28 mouse cellular contexts compared by ENCODE assay signal in genomic region chr7:65747990-65748955, GRCm38 (mm10). TPM values are rescaled to one million over a fixed set of nuclear protein-coding genes. Genes with fewer than 3 reads are reported as not detected.
A peak's percentile ranks its signal among the peaks of the same experiment; 100 is the strongest.
DNase-seq lines count a peak whose midpoint lies in the region; ATAC-seq and TF ChIP-seq lines count a peak whose summit lies in the region.
"Had no signal": no experiment of that assay in that cellular context is flagged by ENCODE, and none has a peak within 500 bp of the region (broad histone marks: within the 10 kb centered on the region; RNA-seq: fewer than 3 reads in every experiment).

No protein-coding gene starts in this region.

- H3K4me3 ChIP-seq in forebrain, embryonic 14.5 days (ENCODE audit: low read depth, low read length), result no peak overlapping the region
- no peak overlapping the region for H3K4me3 ChIP-seq in forebrain, embryonic 16.5 days (replicated peaks; ENCODE audit: low read length)
- H3K4me3 ChIP-seq in hindbrain, postnatal 0 days (ENCODE audit: low read length), result no peak overlapping the region
- no peak overlapping the region for H3K4me3 ChIP-seq in hindbrain, embryonic 14.5 days (replicated peaks; ENCODE audit: low read length)
- no peak overlapping the region for H3K4me3 ChIP-seq in lung, postnatal 0 days (ENCODE audit: low read depth, low read length)
- H3K4me3 ChIP-seq: forebrain, embryonic 15.5 days; heart, embryonic 10.5 days; heart, embryonic 15.5 days; hindbrain, embryonic 12.5 days; intestine, embryonic 15.5 days; limb, embryonic 10.5 days; limb, embryonic 15.5 days; liver, embryonic 13.5 days; neural tube, embryonic 15.5 days had no signal

- WGBS in forebrain, embryonic 14.5 days, result 82% methylated on average over 11 of the region's 11 CpGs
- 82% methylated on average over 11 of the region's 11 CpGs for WGBS in forebrain, embryonic 16.5 days
- WGBS in hindbrain, postnatal 0 days, result 46% methylated on average over 11 of the region's 11 CpGs
- 65% methylated on average over 11 of the region's 11 CpGs for WGBS in hindbrain, embryonic 14.5 days
- 75% methylated on average over 11 of the region's 11 CpGs for WGBS in lung, postnatal 0 days

- H3K9ac ChIP-seq in forebrain, embryonic 14.5 days (ENCODE audit: low read length), result no peak overlapping the region
- no peak overlapping the region for H3K9ac ChIP-seq in forebrain, embryonic 16.5 days (replicated peaks; ENCODE audit: low read depth, low read length)
- no peak overlapping the region for H3K9ac ChIP-seq in hindbrain, postnatal 0 days (replicated peaks; ENCODE audit: low read length)
- no peak overlapping the region for H3K9ac ChIP-seq in hindbrain, embryonic 14.5 days
- H3K9ac ChIP-seq in lung, postnatal 0 days (replicated peaks; ENCODE audit: low read depth), result no peak overlapping the region
- H3K9ac ChIP-seq: forebrain, embryonic 15.5 days; heart, embryonic 15.5 days; hindbrain, embryonic 12.5 days; intestine, embryonic 15.5 days; limb, embryonic 15.5 days; liver, embryonic 13.5 days; neural tube, embryonic 15.5 days had no signal

- H3K9me3 ChIP-seq in forebrain, embryonic 14.5 days (replicated peaks; ENCODE audit: control insufficient read depth, low read length), result no peaks in the 10 kb centered on the region
- no peaks in the 10 kb centered on the region for H3K9me3 ChIP-seq in forebrain, embryonic 16.5 days (ENCODE audit: control insufficient read depth, low read length)
- no peaks in the 10 kb centered on the region for H3K9me3 ChIP-seq in hindbrain, postnatal 0 days (ENCODE audit: low read length)
- H3K9me3 ChIP-seq in hindbrain, embryonic 14.5 days (ENCODE audit: control insufficient read depth, low read length), result no peaks in the 10 kb centered on the region
- H3K9me3 ChIP-seq in lung, postnatal 0 days (ENCODE audit: low read length), result no peaks in the 10 kb centered on the region
- H3K9me3 ChIP-seq: forebrain, embryonic 15.5 days; heart, embryonic 15.5 days; intestine, embryonic 15.5 days; limb, embryonic 10.5 days; limb, embryonic 15.5 days; liver, embryonic 13.5 days; neural tube, embryonic 15.5 days had no signal

- peak; percentile 23 for DNase-seq in forebrain, embryonic 14.5 days (ENCODE audit: low spot score)
- DNase-seq in hindbrain, postnatal 0 days (ENCODE audit: low spot score), result peak; percentile 59
- no peak for DNase-seq in hindbrain, embryonic 14.5 days (ENCODE audit: low spot score)
- DNase-seq in lung, postnatal 0 days (ENCODE audit: low spot score), result peak; percentile 51
- DNase-seq in lung, postnatal 10 days, result no peak
- DNase-seq in lung, postnatal 36 days, result peak; percentile 16
- no peak for DNase-seq in kidney, postnatal 25 days
- DNase-seq: adrenal gland, postnatal 14 days; cerebellum, adult 18-20 months; cerebellum, postnatal 36 days; gastrocnemius, postnatal 10 days; kidney, adult 2 months; kidney, postnatal 4 days; liver, embryonic 13.5 days; right cerebral cortex, postnatal 25 days; spleen, adult 18-20 months; thymus, adult 18-20 months; thymus, postnatal 25 days had no signal

- ATAC-seq in forebrain, embryonic 14.5 days, result no peak
- no peak for ATAC-seq in forebrain, embryonic 16.5 days
- peak; percentile 63 for ATAC-seq in hindbrain, postnatal 0 days
- no peak for ATAC-seq in hindbrain, embryonic 14.5 days (ENCODE audit: low FRiP score)
- ATAC-seq in lung, postnatal 0 days, result 0 out of 2 replicates have a peak, but pooled peaks have one; percentile 32
- ATAC-seq: forebrain, embryonic 15.5 days; intestine, embryonic 15.5 days had no signal

- no peak for TF ChIP-seq CTCF in hindbrain, postnatal 0 days (IDR thresholded peaks at IDR 0.05; ENCODE audit: low read depth)
- no peak for TF ChIP-seq CTCF in lung, postnatal 0 days (IDR thresholded peaks at IDR 0.05)

- no peak for TF ChIP-seq EP300 in lung, postnatal 0 days (IDR thresholded peaks at IDR 0.05)

- H3K4me1 ChIP-seq in forebrain, embryonic 14.5 days (ENCODE audit: control insufficient read depth, insufficient read depth, low read length), result no peaks in the 10 kb centered on the region
- H3K4me1 ChIP-seq in forebrain, embryonic 16.5 days (replicated peaks; ENCODE audit: control insufficient read depth, insufficient read depth, low read length), result no peaks in the 10 kb centered on the region
- peaks cover 4% of the 10 kb centered on the region; the same call in 1 of the 2 replicates for H3K4me1 ChIP-seq in hindbrain, postnatal 0 days (ENCODE audit: insufficient read depth, low read length)
- H3K4me1 ChIP-seq in hindbrain, embryonic 14.5 days (replicated peaks; ENCODE audit: control insufficient read depth, insufficient read depth, low read length), result no peaks in the 10 kb centered on the region; the same call in 1 of the 2 replicates
- no peaks in the 10 kb centered on the region for H3K4me1 ChIP-seq in lung, postnatal 0 days (ENCODE audit: insufficient read depth, low read depth, low read length)
- H3K4me1 ChIP-seq: forebrain, embryonic 15.5 days; heart, embryonic 10.5 days; heart, embryonic 15.5 days; hindbrain, embryonic 12.5 days; intestine, embryonic 15.5 days; limb, embryonic 10.5 days; limb, embryonic 15.5 days; liver, embryonic 13.5 days; neural tube, embryonic 15.5 days had no signal

- no peak overlapping the region for H3K27ac ChIP-seq in forebrain, embryonic 14.5 days (ENCODE audit: low read depth, low read length)
- H3K27ac ChIP-seq in forebrain, embryonic 16.5 days (ENCODE audit: low read length), result no peak overlapping the region
- H3K27ac ChIP-seq in hindbrain, postnatal 0 days, result peak overlapping the region; percentile 59
- no peak overlapping the region for H3K27ac ChIP-seq in hindbrain, embryonic 14.5 days
- no peak overlapping the region for H3K27ac ChIP-seq in lung, postnatal 0 days (ENCODE audit: low read length)
- H3K27ac ChIP-seq: forebrain, embryonic 15.5 days; heart, embryonic 10.5 days; heart, embryonic 15.5 days; hindbrain, embryonic 12.5 days; intestine, embryonic 15.5 days; limb, embryonic 10.5 days; limb, embryonic 15.5 days; liver, embryonic 13.5 days; neural tube, embryonic 15.5 days had no signal

- H3K4me2 ChIP-seq in forebrain, embryonic 14.5 days (ENCODE audit: low read length), result no peak overlapping the region
- H3K4me2 ChIP-seq in forebrain, embryonic 16.5 days (ENCODE audit: low read length), result no peak overlapping the region
- no peak overlapping the region for H3K4me2 ChIP-seq in hindbrain, postnatal 0 days (ENCODE audit: low read depth, low read length)
- H3K4me2 ChIP-seq in hindbrain, embryonic 14.5 days (replicated peaks), result no peak overlapping the region
- H3K4me2 ChIP-seq in lung, postnatal 0 days (replicated peaks; ENCODE audit: low read depth, low read length), result no peak overlapping the region
- H3K4me2 ChIP-seq: forebrain, embryonic 15.5 days; heart, embryonic 15.5 days; hindbrain, embryonic 12.5 days; intestine, embryonic 15.5 days; limb, embryonic 15.5 days; liver, embryonic 13.5 days; midbrain, embryonic 11.5 days; neural tube, embryonic 15.5 days had no signal

- H3K27me3 ChIP-seq in forebrain, embryonic 14.5 days (replicated peaks; ENCODE audit: control insufficient read depth, insufficient read depth, low read length), result no peaks in the 10 kb centered on the region
- H3K27me3 ChIP-seq in forebrain, embryonic 16.5 days (replicated peaks; ENCODE audit: control insufficient read depth, insufficient read depth, low read length), result no peaks in the 10 kb centered on the region
- H3K27me3 ChIP-seq in hindbrain, postnatal 0 days (ENCODE audit: insufficient read depth, low read length), result no peaks in the 10 kb centered on the region
- H3K27me3 ChIP-seq in hindbrain, embryonic 14.5 days (ENCODE audit: control insufficient read depth, insufficient read depth, low read length), result no peaks in the 10 kb centered on the region
- H3K27me3 ChIP-seq in lung, postnatal 0 days (replicated peaks; ENCODE audit: insufficient read depth, low read length), result no peaks in the 10 kb centered on the region
- H3K27me3 ChIP-seq: forebrain, embryonic 15.5 days; heart, embryonic 15.5 days; hindbrain, embryonic 12.5 days; intestine, embryonic 15.5 days; limb, embryonic 15.5 days; liver, embryonic 13.5 days; neural tube, embryonic 15.5 days had no signal

- H3K36me3 ChIP-seq in forebrain, embryonic 14.5 days (ENCODE audit: control insufficient read depth, insufficient read depth, low read length), result no peaks in the 10 kb centered on the region
- no peaks in the 10 kb centered on the region for H3K36me3 ChIP-seq in forebrain, embryonic 16.5 days (ENCODE audit: control insufficient read depth, insufficient read depth)
- no peaks in the 10 kb centered on the region for H3K36me3 ChIP-seq in hindbrain, postnatal 0 days (ENCODE audit: insufficient read depth, low read length)
- H3K36me3 ChIP-seq in hindbrain, embryonic 14.5 days (replicated peaks; ENCODE audit: control insufficient read depth, insufficient read depth), result no peaks in the 10 kb centered on the region
- H3K36me3 ChIP-seq in lung, postnatal 0 days (ENCODE audit: insufficient read depth, low read length), result no peaks in the 10 kb centered on the region
- H3K36me3 ChIP-seq: forebrain, embryonic 15.5 days; heart, embryonic 10.5 days; heart, embryonic 15.5 days; hindbrain, embryonic 12.5 days; intestine, embryonic 15.5 days; limb, embryonic 10.5 days; limb, embryonic 15.5 days; liver, embryonic 13.5 days; neural tube, embryonic 15.5 days had no signal

RNA-seq across cellular contexts. Expression of gene Tm2d3, which starts 57.3 kb away (rescaled TPM):
- polyA plus RNA-seq in forebrain, embryonic 14.5 days (2014; fragmentation: Nextera tagmentation; extraction: Ambion mirVana), result 96.9 and 109 TPM in 2 replicates
- 80.9 and 86.9 TPM in 2 replicates for polyA plus RNA-seq in forebrain, embryonic 16.5 days (2015; fragmentation: Nextera tagmentation; extraction: Ambion mirVana)
- 69.0 and 84.4 TPM in 2 replicates for total RNA-seq in hindbrain, postnatal 0 days (2014; rRNA removed)
- 99.9 and 110 TPM in 2 replicates for polyA plus RNA-seq in hindbrain, postnatal 0 days (2015; fragmentation: Nextera tagmentation; extraction: Ambion mirVana)
- 85.5 and 94.0 TPM in 2 replicates for polyA plus RNA-seq in hindbrain, embryonic 14.5 days (2014; fragmentation: Nextera tagmentation; extraction: Ambion mirVana)
- polyA plus RNA-seq in lung, postnatal 0 days (2015; fragmentation: Nextera tagmentation; extraction: Ambion mirVana), result 65.4 and 69.8 TPM in 2 replicates

Comparison
In these comparisons a context has a peak if more than half of its experiments do, and no peak if none do; other contexts are left out.
1. ATAC-seq: peak in hindbrain, postnatal 0 days (single experiment) and lung, postnatal 0 days (single experiment); none in forebrain, embryonic 14.5 days (single experiment), forebrain, embryonic 16.5 days (single experiment) and hindbrain, embryonic 14.5 days (single experiment).
2. DNase-seq: peak in forebrain, embryonic 14.5 days (single experiment), hindbrain, postnatal 0 days (single experiment), lung, postnatal 0 days (single experiment) and lung, postnatal 36 days (single experiment); none in hindbrain, embryonic 14.5 days (single experiment), lung, postnatal 10 days (single experiment) and kidney, postnatal 25 days (0 of 2).